Mouse (Mus musculus): ENCODE measurements around the gene Vcam1.

Vcam1 gene

GRCm38 (mm10) chr3:116126508-116127190 is 2.8 kb downstream of the Vcam1 start:
- DNase-seq (ENCODE audit: low spot score): no peak

GRCm38 (mm10) chr3:116126070-116126469 is 3.4 kb downstream of the Vcam1 start:
- no peak for DNase-seq (ENCODE audit: low spot score)

- DNase-seq (ENCODE audit: low spot score): no peak
These were observed 5.7 kb downstream of the Vcam1 start for GRCm38 (mm10) chr3:116123827-116124226.

GRCm38 (mm10) chr3:116122696-116123095 is 6.8 kb downstream of the Vcam1 start:
- no peak for DNase-seq (ENCODE audit: low spot score)

GRCm38 (mm10) chr3:116121026-116121425 is 8.5 kb downstream of the Vcam1 start:
- no peak for DNase-seq (ENCODE audit: low spot score)

GRCm38 (mm10) chr3:116120391-116120790 is 9.1 kb downstream of the Vcam1 start:
- DNase-seq (ENCODE audit: low spot score): no peak

GRCm38 (mm10) chr3:116119162-116119561 is 10.3 kb downstream of the Vcam1 start:
- DNase-seq (ENCODE audit: low spot score): no peak

- DNase-seq (ENCODE audit: low spot score): no peak
These were observed 12.4 kb downstream of the Vcam1 start for GRCm38 (mm10) chr3:116117046-116117445.

GRCm38 (mm10) chr3:116114249-116115188 is 15.0 kb downstream of the Vcam1 start:
- DNase-seq (ENCODE audit: low spot score): no peak

- DNase-seq (ENCODE audit: low spot score): no peak
These were observed 15.8 kb downstream of the Vcam1 start for GRCm38 (mm10) chr3:116113443-116114241.

- no peak for DNase-seq (ENCODE audit: low spot score)
These were observed 16.6 kb downstream of the Vcam1 start for GRCm38 (mm10) chr3:116112816-116113405.

- no peak for DNase-seq (ENCODE audit: low spot score)
These were observed 23.8 kb downstream of the Vcam1 start for GRCm38 (mm10) chr3:116105713-116106112.

- DNase-seq (ENCODE audit: low spot score): peak; percentile 42
These were observed 24.4 kb downstream of the Vcam1 start for GRCm38 (mm10) chr3:116104866-116105647.

- DNase-seq (ENCODE audit: low spot score): no peak
These were observed 25.2 kb downstream of the Vcam1 start for GRCm38 (mm10) chr3:116104270-116104669.

GRCm38 (mm10) chr3:116100850-116101249 is 28.6 kb downstream of the Vcam1 start:
- no peak for DNase-seq (ENCODE audit: low spot score)

- DNase-seq (ENCODE audit: low spot score): no peak
These were observed 33.6 kb downstream of the Vcam1 start for GRCm38 (mm10) chr3:116095934-116096333.

GRCm38 (mm10) chr3:116095312-116095711 is 34.2 kb downstream of the Vcam1 start:
- no peak for DNase-seq (ENCODE audit: low spot score)

GRCm38 (mm10) chr3:116094886-116095285 is 34.6 kb downstream of the Vcam1 start:
- no peak for DNase-seq (ENCODE audit: low spot score)

- no peak for DNase-seq (ENCODE audit: low spot score)
These were observed 35.2 kb downstream of the Vcam1 start for GRCm38 (mm10) chr3:116094288-116094687.

- DNase-seq (ENCODE audit: low spot score): no peak
These were observed 36.9 kb downstream of the Vcam1 start for GRCm38 (mm10) chr3:116092547-116092946.

GRCm38 (mm10) chr3:116091706-116092105 is 37.8 kb downstream of the Vcam1 start:
- no peak for DNase-seq (ENCODE audit: low spot score)
